Mouse (Mus musculus) large intestine, adult 2 months (tissue): Measurements from ENCODE around the gene Olfr1454. TPM values are rescaled to one million over a fixed set of nuclear protein-coding genes. Genes with fewer than 3 reads are reported as not detected.

ENCODE experiments used
- DNase-seq: peaks from one replicate; pipeline ENCODE4 v3.0.0-alpha.2; 2012; ENCODE audit warnings: low read depth, low spot score
- WGBS: fragments of 180-500 bp; shearing (Covaris S2); methylation state at CpG from one replicate; pipeline ENCODE4 v1.1.7; 2018; 5-methylcytosine and 5-hydroxymethylcytosine counted together
- polyA plus RNA-seq: library from polyadenylated mRNA; depleted of rRNA; stranded (reverse); fragments of >200 nt; gene quantifications from 2 replicates; pipeline ENCODE4 v1.2.3, GENCODE M21; 2012; rRNA removed

The Olfr1454 gene
- polyA plus RNA-seq: not detected in 2 replicates

GRCm38 (mm10) chr19:13060310-13060709 lies at the start of gene Olfr1454:
Gene Olfr1454 (plus strand): TSS chr19:13060610.
- no peak for DNase-seq
- 49% methylated on average over 2 of the region's 2 CpGs for WGBS

GRCm38 (mm10) chr19:13028227-13028626 lies 32.2 kb upstream of the Olfr1454 start, which contains the start of gene Olfr1453:
Gene Olfr1453 (minus strand): TSS chr19:13028327.
- 42% methylated on average over 1 of the region's 1 CpGs for WGBS
- no peak for DNase-seq

GRCm38 (mm10) chr19:13093908-13094307 lies 33.5 kb downstream of the Olfr1454 start:
- no peak for DNase-seq
- 85% methylated on average over 1 of the region's 1 CpGs for WGBS

GRCm38 (mm10) chr19:13097791-13098190 lies 37.4 kb downstream of the Olfr1454 start, which contains the start of gene Olfr1457:
Gene Olfr1457 (minus strand): TSS chr19:13097891.
- DNase-seq: no peak
- 74% methylated on average over 2 of the region's 2 CpGs for WGBS

- no peak for DNase-seq
- 77% methylated on average over 3 of the region's 3 CpGs for WGBS
Measured at GRCm38 (mm10) chr19:13106675-13107074, 46.3 kb downstream of the Olfr1454 start, which contains the start of gene Olfr1458. Gene Olfr1458 (minus strand): TSS chr19:13106775.

Other genes starting within 250 kb of the Olfr1454 start
- not detected in 2 replicates for gene Gm5244, start 213.9 kb upstream of the Olfr1454 start, polyA plus RNA-seq
- not detected in 2 replicates for gene Olfr1444, start 203.3 kb upstream of the Olfr1454 start, polyA plus RNA-seq
- gene Olfr1445, start 176.8 kb upstream of the Olfr1454 start, polyA plus RNA-seq: not detected in 2 replicates
- not detected in 2 replicates for gene Olfr1446, start 167.1 kb upstream of the Olfr1454 start, polyA plus RNA-seq
- gene Olfr1447, start 156.9 kb upstream of the Olfr1454 start, polyA plus RNA-seq: not detected in 2 replicates
- not detected in 2 replicates for gene Olfr1448, start 136.2 kb upstream of the Olfr1454 start, polyA plus RNA-seq
- gene Olfr1449, start 129.8 kb upstream of the Olfr1454 start, polyA plus RNA-seq: 0.09 TPM in 1 of 2 replicates, not detected in the other
- not detected in 2 replicates for gene Olfr1450, start 110.4 kb upstream of the Olfr1454 start, polyA plus RNA-seq
- gene Olfr1451, start 65.6 kb upstream of the Olfr1454 start, polyA plus RNA-seq: not detected in 2 replicates
- gene Olfr1453, start 32.3 kb upstream of the Olfr1454 start, polyA plus RNA-seq: not detected in 2 replicates
- not detected in 2 replicates for gene Olfr1457, start 37.3 kb downstream of the Olfr1454 start, polyA plus RNA-seq
- gene Olfr1458, start 46.2 kb downstream of the Olfr1454 start, polyA plus RNA-seq: not detected in 2 replicates
- gene Olfr1459, start 88.9 kb downstream of the Olfr1454 start, polyA plus RNA-seq: not detected in 2 replicates
- not detected in 2 replicates for gene Olfr1461, start 102.4 kb downstream of the Olfr1454 start, polyA plus RNA-seq
- not detected in 2 replicates for gene Olfr1462, start 125.1 kb downstream of the Olfr1454 start, polyA plus RNA-seq
- not detected in 2 replicates for gene Olfr1463, start 170.7 kb downstream of the Olfr1454 start, polyA plus RNA-seq